Mouse (Mus musculus): ENCODE results near the gene Krtap19-3. TPM values are rescaled to one million over a fixed set of nuclear protein-coding genes. Genes with fewer than 3 reads are reported as not detected.

Krtap19-3 gene
- polyA plus RNA-seq, 1 experiment from 2014 or later = not detected

DNA sequence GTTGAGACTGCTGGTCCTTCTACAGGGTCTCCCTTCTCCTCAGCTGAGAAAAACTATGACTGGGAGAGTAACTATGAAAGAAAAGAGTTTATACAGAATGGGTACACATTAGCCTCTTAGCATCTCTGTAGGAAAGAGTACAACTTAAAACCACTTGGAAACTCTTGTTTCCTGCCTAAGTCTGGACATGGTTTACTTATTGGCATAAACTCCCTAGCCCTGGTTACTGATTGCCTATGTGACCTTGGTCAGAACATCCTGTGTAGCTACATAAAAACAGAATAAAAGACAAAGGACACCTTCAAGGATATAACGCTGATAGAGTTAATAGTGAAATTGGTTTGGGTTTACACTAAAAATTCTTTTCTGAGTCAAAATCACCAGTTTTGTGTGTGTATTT lies 30.5 kb downstream of the Krtap19-3 start:
- H3K9ac ChIP-seq (ENCODE audit: low read length) = no peak overlapping the region
- no peak overlapping the region for H3K4me3 ChIP-seq (ENCODE audit: low read length)
- no peak overlapping the region for H3K27ac ChIP-seq (ENCODE audit: low read length)
- H3K4me2 ChIP-seq (ENCODE audit: low read depth, low read length) = no peak overlapping the region
- WGBS = 92% methylated on average over 1 of the region's 1 CpGs
- no peak for ATAC-seq (replicated peaks; ENCODE audit: extremely low read depth, insufficient read depth, low FRiP score)
- no peaks in the 10 kb centered on the region for H3K27me3 ChIP-seq (ENCODE audit: control insufficient read depth, insufficient read depth, low read length)
- no peaks in the 10 kb centered on the region for H3K9me3 ChIP-seq (replicated peaks; ENCODE audit: control insufficient read depth, low read length)
- no peaks in the 10 kb centered on the region for H3K4me1 ChIP-seq (ENCODE audit: control insufficient read depth, insufficient read depth, low read length)
- no peaks in the 10 kb centered on the region for H3K36me3 ChIP-seq (ENCODE audit: control insufficient read depth, insufficient read depth)

Other genes starting within 250 kb of the Krtap19-3 start
- not detected in 2 replicates for gene Krtap26-1, start 230.2 kb downstream of the Krtap19-3 start, polyA plus RNA-seq (2015; fragmentation: Nextera tagmentation; extraction: Ambion mirVana)
- gene Krtap27-1, start 206.4 kb downstream of the Krtap19-3 start, polyA plus RNA-seq (2015; fragmentation: Nextera tagmentation; extraction: Ambion mirVana) = not detected in 2 replicates
- not detected in 2 replicates for gene 2310061N02Rik, start 170.1 kb downstream of the Krtap19-3 start, polyA plus RNA-seq (2015; fragmentation: Nextera tagmentation; extraction: Ambion mirVana)
- not detected in 2 replicates for gene Krtap13-1, start 149.2 kb downstream of the Krtap19-3 start, polyA plus RNA-seq (2015; fragmentation: Nextera tagmentation; extraction: Ambion mirVana)
- 0.22 TPM in 1 of 2 replicates, not detected in the other for gene Krtap13, start 126.4 kb downstream of the Krtap19-3 start, polyA plus RNA-seq (2015; fragmentation: Nextera tagmentation; extraction: Ambion mirVana)
- 0.14 TPM in 1 of 2 replicates, not detected in the other for gene 2310034C09Rik, start 119.2 kb downstream of the Krtap19-3 start, polyA plus RNA-seq (2015; fragmentation: Nextera tagmentation; extraction: Ambion mirVana)
- not detected in 2 replicates for gene 2310057N15Rik, start 103.8 kb downstream of the Krtap19-3 start, polyA plus RNA-seq (2015; fragmentation: Nextera tagmentation; extraction: Ambion mirVana)
- not detected in 2 replicates for gene Gm5965, start 100.1 kb downstream of the Krtap19-3 start, polyA plus RNA-seq (2015; fragmentation: Nextera tagmentation; extraction: Ambion mirVana)
- gene Gm20741, start 65.8 kb downstream of the Krtap19-3 start, polyA plus RNA-seq (2015; fragmentation: Nextera tagmentation; extraction: Ambion mirVana) = not detected in 2 replicates
- not detected in 2 replicates for gene Krtap15, start 57.8 kb downstream of the Krtap19-3 start, polyA plus RNA-seq (2015; fragmentation: Nextera tagmentation; extraction: Ambion mirVana)
- not detected in 2 replicates for gene Krtap14, start 51.9 kb downstream of the Krtap19-3 start, polyA plus RNA-seq (2015; fragmentation: Nextera tagmentation; extraction: Ambion mirVana)
- gene Krtap19-1, start 8.6 kb downstream of the Krtap19-3 start, polyA plus RNA-seq (2015; fragmentation: Nextera tagmentation; extraction: Ambion mirVana) = not detected in 2 replicates
- gene Krtap19-2, start 3.8 kb downstream of the Krtap19-3 start, polyA plus RNA-seq (2015; fragmentation: Nextera tagmentation; extraction: Ambion mirVana) = not detected in 2 replicates
- not detected in 2 replicates for gene Krtap19-4, start 7.1 kb upstream of the Krtap19-3 start, polyA plus RNA-seq (2015; fragmentation: Nextera tagmentation; extraction: Ambion mirVana)
- not detected in 2 replicates for gene Krtap19-5, start 18.4 kb upstream of the Krtap19-3 start, polyA plus RNA-seq (2015; fragmentation: Nextera tagmentation; extraction: Ambion mirVana)
- gene Krtap19-9b, start 54.2 kb upstream of the Krtap19-3 start, polyA plus RNA-seq (2015; fragmentation: Nextera tagmentation; extraction: Ambion mirVana) = not detected in 2 replicates
- not detected in 2 replicates for gene Krtap16-3, start 84.8 kb upstream of the Krtap19-3 start, polyA plus RNA-seq (2015; fragmentation: Nextera tagmentation; extraction: Ambion mirVana)
- not detected in 2 replicates for gene Krtap22-2, start 132.7 kb upstream of the Krtap19-3 start, polyA plus RNA-seq (2015; fragmentation: Nextera tagmentation; extraction: Ambion mirVana)
- gene Gm10229, start 137.2 kb upstream of the Krtap19-3 start, polyA plus RNA-seq (2015; fragmentation: Nextera tagmentation; extraction: Ambion mirVana) = not detected in 2 replicates
- gene Krtap6-1, start 153.7 kb upstream of the Krtap19-3 start, polyA plus RNA-seq (2015; fragmentation: Nextera tagmentation; extraction: Ambion mirVana) = not detected in 2 replicates
- gene Gm10228, start 163.4 kb upstream of the Krtap19-3 start, polyA plus RNA-seq (2015; fragmentation: Nextera tagmentation; extraction: Ambion mirVana) = not detected in 2 replicates
- not detected in 2 replicates for gene Krtap6-5, start 169.8 kb upstream of the Krtap19-3 start, polyA plus RNA-seq (2015; fragmentation: Nextera tagmentation; extraction: Ambion mirVana)
- gene 1110025L11Rik, start 186.0 kb upstream of the Krtap19-3 start, polyA plus RNA-seq (2015; fragmentation: Nextera tagmentation; extraction: Ambion mirVana) = not detected in 2 replicates
- gene Krtap6-3, start 206.0 kb upstream of the Krtap19-3 start, polyA plus RNA-seq (2015; fragmentation: Nextera tagmentation; extraction: Ambion mirVana) = not detected in 2 replicates

All from heart, embryonic 16.5 days (tissue).